Mouse (Mus musculus): ENCODE results near the gene Synpo2.

DNA sequence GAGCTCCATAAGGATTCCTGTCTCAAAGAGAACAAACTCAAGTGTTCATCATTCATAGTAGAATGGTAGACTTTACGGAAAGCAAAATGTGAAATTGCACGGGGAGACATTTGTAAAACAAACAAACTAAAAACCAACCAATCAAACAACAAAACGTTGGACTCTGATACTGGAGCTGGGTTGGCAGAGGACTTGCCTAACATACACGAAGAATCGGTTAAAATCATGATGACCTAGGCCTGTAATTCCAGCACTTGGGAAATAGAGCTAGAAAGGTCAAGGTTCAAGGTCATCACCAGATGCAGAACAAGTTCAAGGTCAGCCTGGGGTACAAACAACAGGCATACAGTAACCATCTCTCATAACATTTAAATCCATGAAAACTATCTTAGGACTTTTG is 147.7 kb downstream of the Synpo2 start:
- TF ChIP-seq CTCF (conservative IDR thresholded peaks at IDR 0.05; ENCODE audit: insufficient read depth, insufficient read length, low read depth, low read length) (no peak), POLR2A (IDR thresholded peaks at IDR 0.05; ENCODE audit: low read depth, low read length) (no peak)

All from kidney, adult 2 months (tissue).